Mouse (Mus musculus): ENCODE results near the gene Hoxc10. TPM values are rescaled to one million over a fixed set of nuclear protein-coding genes. Genes with fewer than 3 reads are reported as not detected.

Gene Hoxc10
- polyA plus RNA-seq, 1 experiment from 2014 or later, result 49.0 TPM

- 14% methylated on average over 10 of the region's 10 CpGs for WGBS
- peak overlapping the region; percentile 56 for H3K9ac ChIP-seq (replicated peaks; ENCODE audit: low read length)
- peak overlapping the region; percentile 68 for H3K27ac ChIP-seq (ENCODE audit: low read length)
- no peaks in the 10 kb centered on the region for H3K9me3 ChIP-seq (ENCODE audit: low read length)
- peaks cover 35% of the 10 kb centered on the region for H3K27me3 ChIP-seq (ENCODE audit: insufficient read depth, low read length)
- no peaks in the 10 kb centered on the region for H3K36me3 ChIP-seq (ENCODE audit: insufficient read depth, low read length)
- H3K4me2 ChIP-seq (replicated peaks; ENCODE audit: low read depth, low read length), result peak overlapping the region; percentile 84
- no peak for ATAC-seq (ENCODE audit: low FRiP score, low TSS enrichment)
- H3K4me1 ChIP-seq (ENCODE audit: insufficient read depth, low read length), result peaks cover 67% of the 10 kb centered on the region
- peak overlapping the region; percentile 18; the same call in 1 of the 2 replicates for H3K4me3 ChIP-seq (ENCODE audit: low read length)
Measured at GRCm38 (mm10) chr15:102984521-102984920, 17.9 kb downstream of the Hoxc10 start.

GRCm38 (mm10) chr15:102984925-102985324 lies 18.3 kb downstream of the Hoxc10 start:
- no peak; the same call in 1 of the 2 replicates for ATAC-seq (ENCODE audit: low FRiP score, low TSS enrichment)
- no peaks in the 10 kb centered on the region for H3K9me3 ChIP-seq (ENCODE audit: low read length)
- peaks cover 67% of the 10 kb centered on the region for H3K4me1 ChIP-seq (ENCODE audit: insufficient read depth, low read length)
- no peaks in the 10 kb centered on the region for H3K36me3 ChIP-seq (ENCODE audit: insufficient read depth, low read length)
- peaks cover 35% of the 10 kb centered on the region for H3K27me3 ChIP-seq (ENCODE audit: insufficient read depth, low read length)
- peak overlapping the region; percentile 56 for H3K9ac ChIP-seq (replicated peaks; ENCODE audit: low read length)
- no peak overlapping the region for H3K4me3 ChIP-seq (ENCODE audit: low read length)
- H3K4me2 ChIP-seq (replicated peaks; ENCODE audit: low read depth, low read length), result peak overlapping the region; percentile 84
- 16% methylated on average over 3 of the region's 3 CpGs for WGBS
- H3K27ac ChIP-seq (ENCODE audit: low read length), result peak overlapping the region; percentile 68

- no peaks in the 10 kb centered on the region for H3K9me3 ChIP-seq (ENCODE audit: low read length)
- H3K27ac ChIP-seq (ENCODE audit: low read length), result peak overlapping the region; percentile 78
- ATAC-seq (ENCODE audit: low FRiP score, low TSS enrichment), result 0 out of 2 replicates have a peak, but pooled peaks have one; percentile 17
- H3K27me3 ChIP-seq (ENCODE audit: insufficient read depth, low read length), result peaks cover 44% of the 10 kb centered on the region
- peaks cover 75% of the 10 kb centered on the region for H3K4me1 ChIP-seq (ENCODE audit: insufficient read depth, low read length)
- WGBS, result 6% methylated on average over 21 of the region's 21 CpGs
- H3K4me2 ChIP-seq (replicated peaks; ENCODE audit: low read depth, low read length), result peak overlapping the region; percentile 26
- H3K4me3 ChIP-seq (ENCODE audit: low read length), result no peak overlapping the region
- peak overlapping the region; percentile 51 for H3K9ac ChIP-seq (replicated peaks; ENCODE audit: low read length)
- H3K36me3 ChIP-seq (ENCODE audit: insufficient read depth, low read length), result no peaks in the 10 kb centered on the region
Measured at GRCm38 (mm10) chr15:102987124-102987833, 20.7 kb downstream of the Hoxc10 start.

- H3K4me3 ChIP-seq (ENCODE audit: low read length), result no peak overlapping the region
- no peak overlapping the region for H3K27ac ChIP-seq (ENCODE audit: low read length)
- no peaks in the 10 kb centered on the region for H3K9me3 ChIP-seq (ENCODE audit: low read length)
- no peaks in the 10 kb centered on the region for H3K36me3 ChIP-seq (ENCODE audit: insufficient read depth, low read length)
- H3K4me2 ChIP-seq (replicated peaks; ENCODE audit: low read depth, low read length), result no peak overlapping the region
- WGBS, result 50% methylated on average over 5 of the region's 5 CpGs
- no peak overlapping the region for H3K9ac ChIP-seq (replicated peaks; ENCODE audit: low read length)
- peaks cover 74% of the 10 kb centered on the region for H3K4me1 ChIP-seq (ENCODE audit: insufficient read depth, low read length)
- H3K27me3 ChIP-seq (ENCODE audit: insufficient read depth, low read length), result peaks cover 48% of the 10 kb centered on the region
- ATAC-seq (ENCODE audit: low FRiP score, low TSS enrichment), result no peak
Measured at GRCm38 (mm10) chr15:102988078-102988477, 21.5 kb downstream of the Hoxc10 start.

- Histone ChIP-seq H3K27me3 (ENCODE audit: insufficient read depth, low read length) (peaks cover 54% of the 10 kb centered on the region), H3K27ac (ENCODE audit: low read length) (peak within 1 kb of the TSS; percentile 86), H3K4me2 (replicated peaks; ENCODE audit: low read depth, low read length) (peak within 1 kb of the TSS; percentile 63), H3K4me3 (ENCODE audit: low read length) (peak within 1 kb of the TSS; percentile 48), H3K36me3 (ENCODE audit: insufficient read depth, low read length) (no peaks in the 10 kb centered on the region), H3K9ac (replicated peaks; ENCODE audit: low read length) (peak within 1 kb of the TSS; percentile 65), H3K9me3 (ENCODE audit: low read length) (no peaks in the 10 kb centered on the region), H3K4me1 (ENCODE audit: insufficient read depth, low read length) (peaks cover 66% of the 10 kb centered on the region)
- ATAC-seq (ENCODE audit: low FRiP score, low TSS enrichment), result peak; percentile 36; the same call in 1 of the 2 replicates
- 2% methylated on average over 65 of the region's 69 CpGs for WGBS
Measured at GRCm38 (mm10) chr15:102990461-102991397, 24.1 kb downstream of the Hoxc10 start, which contains the start of gene Hoxc8. Hoxc8 (plus strand) TSS chr15:102990607.

GRCm38 (mm10) chr15:102991782-102992181 lies 25.2 kb downstream of the Hoxc10 start:
- H3K4me3 ChIP-seq (ENCODE audit: low read length), result peak overlapping the region; percentile 48
- peaks cover 45% of the 10 kb centered on the region for H3K27me3 ChIP-seq (ENCODE audit: insufficient read depth, low read length)
- H3K4me2 ChIP-seq (replicated peaks; ENCODE audit: low read depth, low read length), result peak overlapping the region; percentile 63
- H3K27ac ChIP-seq (ENCODE audit: low read length), result peak overlapping the region; percentile 86
- H3K36me3 ChIP-seq (ENCODE audit: insufficient read depth, low read length), result no peaks in the 10 kb centered on the region
- H3K4me1 ChIP-seq (ENCODE audit: insufficient read depth, low read length), result peaks cover 65% of the 10 kb centered on the region
- H3K9ac ChIP-seq (replicated peaks; ENCODE audit: low read length), result peak overlapping the region; percentile 65
- ATAC-seq (ENCODE audit: low FRiP score, low TSS enrichment), result no peak
- no peaks in the 10 kb centered on the region for H3K9me3 ChIP-seq (ENCODE audit: low read length)
- WGBS, result 11% methylated on average over 7 of the region's 7 CpGs

GRCm38 (mm10) chr15:102992206-102992605 lies 25.6 kb downstream of the Hoxc10 start:
- 16% methylated on average over 11 of the region's 11 CpGs for WGBS
- peak overlapping the region; percentile 86 for H3K27ac ChIP-seq (ENCODE audit: low read length)
- H3K4me3 ChIP-seq (ENCODE audit: low read length), result peak overlapping the region; percentile 48
- no peak for ATAC-seq (ENCODE audit: low FRiP score, low TSS enrichment)
- no peaks in the 10 kb centered on the region for H3K9me3 ChIP-seq (ENCODE audit: low read length)
- peak overlapping the region; percentile 63 for H3K4me2 ChIP-seq (replicated peaks; ENCODE audit: low read depth, low read length)
- H3K36me3 ChIP-seq (ENCODE audit: insufficient read depth, low read length), result no peaks in the 10 kb centered on the region
- H3K4me1 ChIP-seq (ENCODE audit: insufficient read depth, low read length), result peaks cover 63% of the 10 kb centered on the region
- H3K27me3 ChIP-seq (ENCODE audit: insufficient read depth, low read length), result peaks cover 42% of the 10 kb centered on the region
- peak overlapping the region; percentile 65 for H3K9ac ChIP-seq (replicated peaks; ENCODE audit: low read length)

- WGBS, result 11% methylated on average over 3 of the region's 3 CpGs
- H3K27me3 ChIP-seq (ENCODE audit: insufficient read depth, low read length), result peaks cover 37% of the 10 kb centered on the region
- H3K4me2 ChIP-seq (replicated peaks; ENCODE audit: low read depth, low read length), result peak overlapping the region; percentile 63
- H3K4me3 ChIP-seq (ENCODE audit: low read length), result peak overlapping the region; percentile 48; the same call in 1 of the 2 replicates
- no peak overlapping the region for H3K9ac ChIP-seq (replicated peaks; ENCODE audit: low read length)
- H3K36me3 ChIP-seq (ENCODE audit: insufficient read depth, low read length), result no peaks in the 10 kb centered on the region
- H3K27ac ChIP-seq (ENCODE audit: low read length), result peak overlapping the region; percentile 86; the same call in 1 of the 2 replicates
- H3K4me1 ChIP-seq (ENCODE audit: insufficient read depth, low read length), result peaks cover 57% of the 10 kb centered on the region
- ATAC-seq (ENCODE audit: low FRiP score, low TSS enrichment), result peak; percentile 36; the same call in 1 of the 2 replicates
- no peaks in the 10 kb centered on the region for H3K9me3 ChIP-seq (ENCODE audit: low read length)
Measured at GRCm38 (mm10) chr15:102992863-102993262, 26.3 kb downstream of the Hoxc10 start.

- H3K27me3 ChIP-seq (ENCODE audit: insufficient read depth, low read length), result peaks cover 37% of the 10 kb centered on the region
- 9% methylated on average over 9 of the region's 9 CpGs for WGBS
- ATAC-seq (ENCODE audit: low FRiP score, low TSS enrichment), result no peak
- peak overlapping the region; percentile 55 for H3K9ac ChIP-seq (replicated peaks; ENCODE audit: low read length)
- H3K4me3 ChIP-seq (ENCODE audit: low read length), result peak overlapping the region; percentile 31
- no peaks in the 10 kb centered on the region for H3K36me3 ChIP-seq (ENCODE audit: insufficient read depth, low read length)
- peak overlapping the region; percentile 71 for H3K4me2 ChIP-seq (replicated peaks; ENCODE audit: low read depth, low read length)
- no peaks in the 10 kb centered on the region for H3K9me3 ChIP-seq (ENCODE audit: low read length)
- peaks cover 50% of the 10 kb centered on the region for H3K4me1 ChIP-seq (ENCODE audit: insufficient read depth, low read length)
- H3K27ac ChIP-seq (ENCODE audit: low read length), result peak overlapping the region; percentile 97
Measured at GRCm38 (mm10) chr15:102996548-102996947, 30.0 kb downstream of the Hoxc10 start.
